In the genomic region with DNA sequence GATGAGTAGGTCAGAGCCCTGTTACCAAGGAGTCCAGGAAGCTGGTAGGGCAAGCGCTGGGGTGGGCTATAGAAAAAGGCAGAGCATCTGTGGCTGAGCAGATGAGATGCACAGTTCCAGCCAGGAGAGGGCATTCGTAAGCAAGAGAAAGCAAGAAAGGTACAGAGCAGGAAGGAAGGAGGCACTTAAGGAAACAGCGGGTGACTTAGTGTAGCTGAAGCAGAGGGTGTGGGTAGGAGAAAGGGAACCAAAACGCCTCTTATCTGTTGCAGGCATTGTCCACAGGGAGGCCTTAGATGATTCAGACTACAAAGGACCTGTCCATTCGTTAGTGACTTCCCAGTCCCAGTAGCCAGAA, we compare ENCODE assay signal across 8 mouse cellular contexts. TPM values are rescaled to one million over a fixed set of nuclear protein-coding genes. Genes with fewer than 3 reads are reported as not detected.
A peak's percentile ranks its signal among the peaks of the same experiment; 100 is the strongest.
DNase-seq lines count a peak whose midpoint lies in the region; ATAC-seq and TF ChIP-seq lines count a peak whose summit lies in the region.

No protein-coding gene starts in this region.

- TF ChIP-seq POLR2A in small intestine, adult 2 months (IDR thresholded peaks at IDR 0.05; ENCODE audit: low read depth, low read length): no peak

- peak overlapping the region; percentile 95 for H3K4me3 ChIP-seq in layer of hippocampus, adult 2 months
- H3K4me3 ChIP-seq in heart, embryonic 15.5 days: peak overlapping the region; percentile 71
- peak overlapping the region; percentile 86 for H3K4me3 ChIP-seq in small intestine, adult 2 months (ENCODE audit: low read depth, low read length)

- peaks cover 51% of the 10 kb centered on the region for H3K4me1 ChIP-seq in heart, embryonic 15.5 days (replicated peaks)
- H3K4me1 ChIP-seq in small intestine, adult 2 months (ENCODE audit: control insufficient read depth, insufficient read depth, insufficient read length, low read length): peaks cover 17% of the 10 kb centered on the region; the same call in 1 of the 2 replicates

- peak; percentile 72 for TF ChIP-seq CTCF in layer of hippocampus, adult 2 months (conservative IDR thresholded peaks at IDR 0.05)
- peak; percentile 50; the same call in 1 of the 2 replicates for TF ChIP-seq CTCF in small intestine, adult 2 months (IDR thresholded peaks at IDR 0.05; ENCODE audit: extremely low read depth, insufficient read length, insufficient replicate concordance, low read depth, low read length)

- no peak for DNase-seq in layer of hippocampus, adult 2 months (ENCODE audit: low spot score in 2 of 2)
- DNase-seq in layer of hippocampus, adult 9-10 months (ENCODE audit: low spot score): no peak
- DNase-seq in left cerebral cortex, postnatal 10 days (ENCODE audit: extremely low spot score in 1 of 2, low spot score in 2 of 2): peak; percentile 47 to 49
- no peak for DNase-seq in layer of hippocampus, postnatal 36 days

- H3K4me2 ChIP-seq in heart, embryonic 15.5 days: peak overlapping the region; percentile 85

- no peaks in the 10 kb centered on the region for H3K9me3 ChIP-seq in heart, embryonic 15.5 days (replicated peaks)

- H3K27me3 ChIP-seq in heart, embryonic 15.5 days: no peaks in the 10 kb centered on the region
- H3K27me3 ChIP-seq in small intestine, adult 2 months (ENCODE audit: control insufficient read depth, insufficient read depth, low read length): no peaks in the 10 kb centered on the region

- peaks cover 21% of the 10 kb centered on the region for H3K36me3 ChIP-seq in heart, embryonic 15.5 days
- H3K36me3 ChIP-seq in small intestine, adult 2 months (ENCODE audit: control insufficient read depth, insufficient read depth, low read length): peaks cover 13% of the 10 kb centered on the region

- peak overlapping the region; percentile 96; the same call in 1 of the 2 replicates for H3K27ac ChIP-seq in layer of hippocampus, adult 2 months
- H3K27ac ChIP-seq in heart, embryonic 15.5 days: peak overlapping the region; percentile 92; the same call in 1 of the 2 replicates
- H3K27ac ChIP-seq in small intestine, adult 2 months (ENCODE audit: insufficient read depth, low read depth, low read length): no peak overlapping the region

- WGBS in heart, embryonic 15.5 days: 21% methylated on average over 5 of the region's 5 CpGs
- WGBS in small intestine, adult 2 months: 9% methylated on average over 5 of the region's 5 CpGs

- peak; percentile 78 for ATAC-seq in common myeloid progenitor, adult 5-6 weeks (replicated peaks; ENCODE audit: low read depth, poor library complexity, severe bottlenecking)
- no peak for ATAC-seq in heart, embryonic 15.5 days (replicated peaks; ENCODE audit: insufficient number of reproducible peaks, insufficient read depth, low FRiP score, low read depth)
- peak; percentile 74 for ATAC-seq in megakaryocyte, adult 5-6 weeks (ENCODE audit: poor library complexity, severe bottlenecking)

- H3K9ac ChIP-seq in heart, embryonic 15.5 days: peak overlapping the region; percentile 83

- intact Hi-C loops in left cerebral cortex, postnatal 10 days (cut with DNase I): loop anchor here (10.0 kb wide), 1 partner anchor 217 kb away; no protein-coding TSS in a partner anchor

RNA-seq across cellular contexts. Expression of a gene that starts 2.4 kb away (rescaled TPM):
- 10 to 100 TPM; 71.5 to 73.3 TPM for total RNA-seq in layer of hippocampus, adult 2 months (2021)
- 68.2 and 70.3 TPM in 2 replicates for total RNA-seq in common myeloid progenitor, adult 5-6 weeks (2017)
- 70.6 and 86.1 TPM in 2 replicates for polyA plus RNA-seq in heart, embryonic 15.5 days (2015; fragmentation: Nextera tagmentation; extraction: Ambion mirVana)
- 100 to 1,000 TPM in 1 of 2 experiments, 10 to 100 TPM in 1; 99.7 to 115 TPM for total RNA-seq in left cerebral cortex, postnatal 10 days (2021)
- 165 and 166 TPM in 2 replicates for total RNA-seq in megakaryocyte, adult 5-6 weeks (2015)
- total RNA-seq in megakaryocyte, adult 5-6 weeks (2017): 100 and 109 TPM in 2 replicates
- 152 and 199 TPM in 2 replicates for polyA plus RNA-seq in small intestine, adult 2 months (2012; rRNA removed)
- total RNA-seq in layer of hippocampus, postnatal 36 days (2021): 10 to 100 TPM; 77.3 to 77.5 TPM

RNA-seq across cellular contexts. Expression of a gene that starts 15.2 kb away (rescaled TPM):
- total RNA-seq in layer of hippocampus, adult 2 months (2021): 10 to 100 TPM; 18.8 to 20.8 TPM
- total RNA-seq in common myeloid progenitor, adult 5-6 weeks (2017): 3.8 and 10.0 TPM in 2 replicates
- polyA plus RNA-seq in heart, embryonic 15.5 days (2015; fragmentation: Nextera tagmentation; extraction: Ambion mirVana): 18.9 and 20.3 TPM in 2 replicates
- total RNA-seq in left cerebral cortex, postnatal 10 days (2021): 10 to 100 TPM; 22.9 to 28.1 TPM
- 8.4 and 9.3 TPM in 2 replicates for total RNA-seq in megakaryocyte, adult 5-6 weeks (2015)
- 7.1 and 8.3 TPM in 2 replicates for total RNA-seq in megakaryocyte, adult 5-6 weeks (2017)
- polyA plus RNA-seq in small intestine, adult 2 months (2012; rRNA removed): 1.3 and 1.7 TPM in 2 replicates
- total RNA-seq in layer of hippocampus, postnatal 36 days (2021): 10 to 100 TPM; 19.7 to 22.9 TPM

RNA-seq across cellular contexts. Expression of a gene that starts 44.9 kb away (rescaled TPM):
- total RNA-seq in layer of hippocampus, adult 2 months (2021): 1 to 10 TPM in 1 of 2 experiments, under 1 TPM in 1; 0.42 to 2.0 TPM
- 0.50 TPM in 1 of 2 replicates, not detected in the other for total RNA-seq in common myeloid progenitor, adult 5-6 weeks (2017)
- 12.1 and 12.7 TPM in 2 replicates for polyA plus RNA-seq in heart, embryonic 15.5 days (2015; fragmentation: Nextera tagmentation; extraction: Ambion mirVana)
- total RNA-seq in left cerebral cortex, postnatal 10 days (2021): 1 to 10 TPM; 1.5 TPM
- total RNA-seq in megakaryocyte, adult 5-6 weeks (2015): 8.9 and 10.2 TPM in 2 replicates
- 9.0 and 15.4 TPM in 2 replicates for total RNA-seq in megakaryocyte, adult 5-6 weeks (2017)
- polyA plus RNA-seq in small intestine, adult 2 months (2012; rRNA removed): 3.5 and 4.7 TPM in 2 replicates
- total RNA-seq in layer of hippocampus, postnatal 36 days (2021): 1 to 10 TPM in 1 of 2 experiments, under 1 TPM in 1; 0.75 to 1.3 TPM

RNA-seq across cellular contexts. Expression of a gene that starts 48.8 kb away (rescaled TPM):
- total RNA-seq in layer of hippocampus, adult 2 months (2021): not detected
- total RNA-seq in common myeloid progenitor, adult 5-6 weeks (2017): not detected in 2 replicates
- 0.77 and 0.86 TPM in 2 replicates for polyA plus RNA-seq in heart, embryonic 15.5 days (2015; fragmentation: Nextera tagmentation; extraction: Ambion mirVana)
- not detected for total RNA-seq in left cerebral cortex, postnatal 10 days (2021)
- total RNA-seq in megakaryocyte, adult 5-6 weeks (2015): not detected in 2 replicates
- total RNA-seq in megakaryocyte, adult 5-6 weeks (2017): not detected in 2 replicates
- not detected in 2 replicates for polyA plus RNA-seq in small intestine, adult 2 months (2012; rRNA removed)
- not detected for total RNA-seq in layer of hippocampus, postnatal 36 days (2021)

Comparison
In these comparisons a context has a peak if more than half of its experiments do, and no peak if none do; other contexts are left out.
1. DNase-seq: peak in left cerebral cortex, postnatal 10 days (2 of 2); none in layer of hippocampus, adult 2 months (0 of 2), layer of hippocampus, adult 9-10 months (single experiment) and layer of hippocampus, postnatal 36 days (0 of 2).
2. Peak in every context shown above with its lines, with median percentiles within 50 percentile points of each other: H3K4me3 ChIP-seq.